Mouse (Mus musculus): Measurements from ENCODE around the gene Mrpl37. TPM values are rescaled to one million over a fixed set of nuclear protein-coding genes. Genes with fewer than 3 reads are reported as not detected.

Mrpl37 gene
- polyA plus RNA-seq (2012) = 52.5 and 69.3 TPM in 2 replicates

DNA sequence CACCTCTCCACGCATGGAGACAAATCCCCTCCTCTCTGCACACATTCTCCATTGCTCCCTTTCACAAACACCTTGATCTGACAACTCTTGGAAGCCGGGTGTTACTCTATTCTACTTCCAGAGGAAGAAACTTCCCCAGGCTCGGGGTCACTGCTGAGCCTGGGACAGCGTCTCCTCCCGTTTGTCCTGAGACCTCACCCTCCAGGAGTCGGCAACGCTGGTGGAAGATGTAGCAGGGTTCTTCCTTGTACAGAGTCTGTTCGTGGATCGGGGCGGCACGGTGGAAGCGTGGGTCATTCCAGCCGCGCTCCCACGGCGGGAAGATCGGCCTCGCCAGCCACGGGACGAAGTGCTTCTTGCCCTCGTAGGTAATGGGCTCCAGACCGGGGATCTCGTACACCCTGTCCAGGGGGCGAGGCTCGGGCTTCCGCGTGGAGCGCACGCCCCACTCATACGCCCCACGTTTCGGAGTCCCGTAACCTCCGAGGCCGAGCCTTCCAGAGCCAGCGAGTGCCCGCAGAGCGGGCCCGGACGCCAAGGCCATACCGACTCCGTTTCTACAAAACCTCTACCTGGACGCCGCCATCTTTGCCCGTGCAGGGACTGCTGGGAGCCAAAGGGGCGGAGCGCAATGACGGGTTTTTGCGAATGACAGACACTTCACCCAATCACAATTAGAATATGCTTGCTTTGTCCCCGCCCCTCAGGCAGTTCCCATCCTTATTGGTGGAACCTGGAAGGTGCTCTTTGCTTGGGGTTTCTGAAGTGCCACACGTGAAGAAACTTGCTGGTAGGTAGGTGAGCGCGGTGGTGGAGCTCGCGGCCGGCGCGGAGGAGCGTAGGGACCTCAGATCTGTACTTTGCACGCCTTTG is at the start of gene Mrpl37, which contains the start of gene Cyb5rl:
TSS of gene Mrpl37 (minus strand) at position 617 of the 873 bp plus-strand sequence.
TSS of gene Cyb5rl (plus strand) at position 737 of the 873 bp plus-strand sequence.
- no peak for TF ChIP-seq GATA1 (IDR thresholded peaks at IDR 0.05; ENCODE audit: low read length)

DNA sequence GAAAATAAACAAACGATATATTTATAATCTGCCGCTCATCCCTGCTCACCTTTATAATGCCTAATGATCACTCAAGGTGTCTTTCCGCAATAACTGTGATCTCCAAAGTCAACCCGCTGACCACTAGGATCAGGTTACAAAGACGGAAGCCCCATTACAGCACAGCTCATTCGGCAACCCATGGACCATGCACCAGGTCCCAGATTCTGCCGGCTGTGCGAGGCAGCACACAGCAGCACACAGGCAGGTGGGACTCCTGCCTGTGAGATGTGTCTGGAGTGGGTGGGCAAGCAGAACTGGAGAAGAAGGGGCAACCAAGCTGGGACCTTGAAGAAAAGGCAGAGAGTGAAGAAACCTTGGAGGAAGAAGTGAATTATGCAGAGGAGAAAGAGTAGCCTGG is 47.6 kb upstream of the Mrpl37 start:
- no peak for TF ChIP-seq GATA1 (IDR thresholded peaks at IDR 0.05; ENCODE audit: low read length)

DNA sequence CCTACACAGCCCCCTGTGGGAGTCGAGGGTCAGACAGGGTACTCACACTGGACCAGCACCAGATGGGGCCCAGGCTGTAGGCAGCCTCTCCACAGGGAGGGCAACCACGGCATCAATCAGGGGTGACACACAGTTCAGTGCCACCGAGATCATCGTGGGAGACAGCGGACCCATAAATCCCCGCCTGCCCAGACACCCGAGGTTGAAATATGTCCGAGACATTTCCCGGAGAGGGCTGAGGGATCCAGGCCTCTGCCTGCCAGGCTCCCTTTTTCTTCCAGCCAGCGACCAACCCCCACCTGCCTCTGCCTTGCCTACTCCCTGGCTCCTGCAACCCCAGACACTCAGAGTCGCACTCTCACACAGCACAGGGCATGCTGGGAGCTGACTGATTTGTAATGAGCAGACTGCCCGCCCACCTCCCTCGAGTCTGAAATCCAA is 41.6 kb upstream of the Mrpl37 start:
- TF ChIP-seq GATA1 (IDR thresholded peaks at IDR 0.05; ENCODE audit: low read length) = no peak

DNA sequence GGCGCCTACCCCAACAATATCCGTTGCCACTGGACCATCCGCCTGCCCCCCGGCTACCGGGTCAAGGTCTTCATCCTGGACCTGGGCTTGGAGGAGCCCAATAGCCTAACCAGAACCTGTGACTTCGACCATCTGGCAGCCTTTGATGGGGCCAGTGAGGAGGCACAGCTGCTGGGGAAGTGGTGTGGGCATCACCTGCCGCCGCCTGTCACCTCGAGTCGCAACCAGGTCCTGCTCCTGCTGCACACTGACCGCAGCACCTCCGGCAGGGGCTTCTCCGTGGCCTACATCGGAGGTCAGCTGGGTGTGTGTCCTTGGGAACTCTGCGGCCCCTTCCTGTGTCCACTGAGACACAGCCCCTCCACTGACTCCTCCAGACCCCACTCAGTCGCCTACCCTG is 40.1 kb upstream of the Mrpl37 start:
- no peak for TF ChIP-seq GATA1 (IDR thresholded peaks at IDR 0.05; ENCODE audit: low read length)

DNA sequence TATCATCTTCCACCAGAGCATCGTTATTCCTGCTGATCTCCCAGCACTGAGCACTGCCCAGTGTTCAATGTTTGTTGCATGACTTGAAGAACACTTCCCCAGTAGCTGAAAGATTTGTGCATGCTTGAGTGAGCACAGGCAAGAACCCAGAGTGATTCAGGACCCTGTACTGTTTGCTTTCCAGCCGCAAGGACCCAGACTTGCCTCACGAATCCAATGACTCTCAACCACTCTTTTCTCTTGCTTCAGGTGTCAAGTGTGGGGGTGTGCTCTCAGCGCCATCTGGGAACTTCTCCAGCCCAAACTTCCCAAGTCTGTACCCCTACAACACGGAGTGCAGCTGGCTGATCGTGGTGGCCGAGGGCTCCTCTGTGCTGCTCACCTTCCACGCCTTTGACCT is 35.6 kb upstream of the Mrpl37 start:
- TF ChIP-seq GATA1 (IDR thresholded peaks at IDR 0.05; ENCODE audit: low read length) = no peak

DNA sequence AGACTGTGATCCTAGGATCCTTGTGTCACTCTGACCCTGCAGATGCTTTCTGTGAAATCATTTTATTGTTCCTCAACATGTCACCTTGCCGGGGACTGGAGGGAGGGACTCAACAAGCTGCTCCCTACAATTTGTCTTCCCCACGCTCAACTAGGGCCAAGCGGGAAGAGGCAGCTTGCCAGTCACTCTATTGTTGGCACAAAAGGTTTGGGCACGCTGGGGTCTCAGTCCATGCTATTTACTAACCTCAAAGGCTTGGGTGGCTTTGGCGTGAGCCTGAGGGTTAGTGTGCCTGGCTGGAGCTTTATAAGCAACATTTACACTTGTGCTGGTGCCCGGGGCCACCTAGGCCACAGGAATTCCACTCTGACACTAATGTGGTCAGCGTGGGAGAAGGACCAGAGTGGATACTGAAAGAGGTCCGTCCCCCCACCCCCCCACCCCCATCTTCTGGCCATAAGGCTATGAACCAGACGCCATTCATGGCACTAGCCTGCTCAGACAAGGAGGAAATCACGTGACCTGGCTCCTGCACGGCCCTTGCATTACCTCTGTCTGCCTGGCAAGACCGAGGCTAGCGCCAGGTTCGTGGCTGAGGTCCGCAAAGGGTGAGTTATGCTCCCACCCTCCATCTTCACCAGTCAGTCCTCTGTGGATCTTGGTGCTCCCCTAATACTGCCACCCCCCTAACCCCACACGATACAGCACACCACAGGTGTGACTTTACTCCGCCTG is 32.3 kb upstream of the Mrpl37 start:
- no peak for TF ChIP-seq GATA1 (IDR thresholded peaks at IDR 0.05; ENCODE audit: low read length)

DNA sequence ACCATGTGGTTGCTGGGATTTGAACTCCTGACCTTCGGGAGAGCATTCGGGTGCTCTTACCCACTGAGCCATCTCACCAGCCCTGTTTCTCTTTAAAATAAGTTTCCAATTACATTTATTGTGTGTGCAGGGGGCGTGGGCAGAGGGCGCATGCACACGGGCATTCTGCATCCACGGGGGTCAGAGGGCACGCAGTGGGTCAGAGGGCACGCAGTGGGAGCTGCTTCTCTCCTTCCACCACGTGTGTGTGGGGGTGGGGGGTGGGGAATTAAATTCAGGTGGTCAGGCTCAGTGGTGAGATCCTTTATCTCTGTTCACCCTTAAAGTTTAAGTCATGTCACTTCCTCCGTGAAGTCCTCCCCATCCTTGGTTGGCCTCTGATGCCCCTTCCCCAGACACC is 31.7 kb upstream of the Mrpl37 start:
- no peak for TF ChIP-seq GATA1 (IDR thresholded peaks at IDR 0.05; ENCODE audit: low read length)

DNA sequence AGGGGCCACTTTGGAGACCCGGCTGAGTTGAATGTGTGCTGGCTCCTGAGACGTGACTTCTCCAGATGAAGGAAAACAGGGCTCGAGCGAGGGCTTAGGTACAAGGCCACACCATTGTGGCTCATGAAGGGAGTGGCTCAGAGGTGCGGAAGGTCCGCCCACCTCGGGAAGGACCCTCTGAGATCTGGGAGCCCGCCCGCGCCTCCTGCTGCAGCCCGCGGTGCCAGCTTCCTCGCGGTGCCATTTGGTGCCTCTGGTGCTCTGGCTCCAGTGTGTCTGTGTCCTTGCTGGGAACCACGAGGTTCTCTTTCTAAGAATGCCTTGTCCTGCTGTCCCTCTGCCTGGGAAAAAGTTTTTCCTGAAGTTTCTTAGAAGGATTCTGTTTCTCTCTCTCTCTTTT is 31.2 kb upstream of the Mrpl37 start:
- no peak for TF ChIP-seq GATA1 (IDR thresholded peaks at IDR 0.05; ENCODE audit: low read length)

DNA sequence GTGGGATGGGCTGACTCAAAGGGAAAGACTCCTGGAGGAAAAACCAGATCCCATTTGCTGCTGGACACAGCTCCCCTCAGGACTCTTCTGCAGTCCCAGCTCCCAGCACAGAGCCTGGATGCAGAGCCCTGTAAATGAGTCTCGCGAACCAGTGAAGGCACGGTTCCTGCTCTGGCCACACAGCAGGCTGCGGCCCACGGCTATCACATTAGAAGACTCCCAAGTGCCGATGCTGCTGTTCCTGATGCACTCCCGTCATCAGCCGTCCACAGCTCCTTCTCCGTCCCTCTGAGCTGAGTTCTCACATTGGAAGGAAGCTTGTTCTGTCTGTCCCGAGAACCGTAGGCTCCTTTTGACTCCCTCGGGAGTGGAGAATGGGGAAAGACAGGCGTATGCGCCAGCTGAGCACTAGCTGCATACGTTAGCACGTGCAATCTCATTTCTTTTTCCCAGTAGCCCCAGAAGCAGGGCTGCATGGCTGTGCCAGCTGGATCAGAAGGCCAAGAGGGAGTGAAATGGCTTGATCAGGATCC is 30.2 kb upstream of the Mrpl37 start, which contains the start of gene Cdcp2:
TSS of gene Cdcp2 (plus strand) at position 51 of the 533 bp plus-strand sequence.
- TF ChIP-seq GATA1 (IDR thresholded peaks at IDR 0.05; ENCODE audit: low read length) = no peak

DNA sequence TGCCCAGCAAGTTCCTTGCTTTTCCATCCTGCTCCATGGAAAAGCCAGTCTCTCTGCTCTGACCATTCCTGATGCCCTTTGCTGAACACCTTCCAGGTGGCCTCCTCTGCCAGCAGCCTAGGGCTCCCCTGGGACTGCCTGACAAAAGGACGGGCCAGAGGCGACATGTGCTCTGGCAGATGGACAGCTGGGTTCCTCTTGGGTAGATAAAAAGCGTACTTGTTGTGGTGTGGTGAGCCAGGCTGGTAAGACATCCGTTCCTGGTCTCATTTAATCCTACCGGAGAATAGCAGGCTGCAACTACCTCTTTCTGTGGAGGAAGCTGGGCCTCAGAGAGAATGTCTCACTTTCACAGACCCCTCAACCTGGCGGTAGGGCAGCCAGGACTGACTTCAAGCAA is 29.4 kb upstream of the Mrpl37 start:
- TF ChIP-seq GATA1 (IDR thresholded peaks at IDR 0.05; ENCODE audit: low read length) = no peak

DNA sequence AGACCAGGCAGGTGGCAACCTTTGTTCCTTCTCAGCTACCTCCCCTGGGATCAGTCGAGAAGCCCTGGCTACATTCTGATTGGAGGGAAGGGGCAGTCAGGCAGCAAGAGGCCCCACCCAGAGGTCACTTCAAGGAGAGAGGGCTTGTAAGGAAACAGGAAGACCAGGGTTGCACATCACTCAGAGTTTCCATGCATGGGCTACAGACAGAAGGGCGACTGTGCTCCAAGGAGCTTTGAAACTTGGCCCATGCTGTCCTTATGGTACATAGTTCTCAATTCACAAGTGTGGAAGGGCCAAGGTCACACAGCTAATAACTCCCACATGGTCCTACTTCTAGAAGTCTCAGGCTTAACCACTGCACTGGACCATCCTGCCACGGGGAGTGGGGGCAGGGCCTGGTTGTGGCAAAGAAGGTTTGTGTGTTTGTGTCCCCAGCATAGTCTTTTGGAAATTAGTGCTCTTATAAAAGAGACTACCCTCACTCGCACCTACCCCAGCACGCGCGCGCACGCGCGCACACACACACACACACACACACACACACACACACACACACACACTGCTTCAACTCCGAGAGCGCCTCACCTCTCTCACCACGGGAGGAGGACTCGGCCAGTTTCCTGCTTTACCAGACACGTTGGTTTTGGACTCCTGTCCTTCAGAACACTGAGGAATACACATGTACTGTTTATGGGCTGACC is 28.0 kb upstream of the Mrpl37 start:
- no peak for TF ChIP-seq GATA1 (IDR thresholded peaks at IDR 0.05; ENCODE audit: low read length)

DNA sequence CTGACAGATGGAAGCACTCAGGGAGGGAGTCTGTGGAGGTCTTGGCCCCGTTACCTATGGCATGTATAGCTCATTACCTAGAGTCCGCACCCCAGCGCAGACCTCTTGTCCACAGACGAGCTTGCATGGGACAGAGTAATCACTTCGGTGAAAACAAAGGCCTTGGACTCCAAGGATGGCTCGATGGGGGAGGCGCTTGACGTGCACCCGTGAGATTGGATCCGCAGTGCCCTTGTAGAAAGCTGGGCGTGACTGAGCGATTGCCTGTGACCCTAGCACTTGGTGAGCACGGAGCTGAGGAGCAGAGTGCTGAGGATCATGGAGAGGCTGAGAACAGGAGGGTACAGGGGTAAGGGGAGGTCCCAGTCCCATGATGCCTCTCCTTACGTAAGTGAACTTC is 25.0 kb upstream of the Mrpl37 start:
- no peak for TF ChIP-seq GATA1 (IDR thresholded peaks at IDR 0.05; ENCODE audit: low read length)

DNA sequence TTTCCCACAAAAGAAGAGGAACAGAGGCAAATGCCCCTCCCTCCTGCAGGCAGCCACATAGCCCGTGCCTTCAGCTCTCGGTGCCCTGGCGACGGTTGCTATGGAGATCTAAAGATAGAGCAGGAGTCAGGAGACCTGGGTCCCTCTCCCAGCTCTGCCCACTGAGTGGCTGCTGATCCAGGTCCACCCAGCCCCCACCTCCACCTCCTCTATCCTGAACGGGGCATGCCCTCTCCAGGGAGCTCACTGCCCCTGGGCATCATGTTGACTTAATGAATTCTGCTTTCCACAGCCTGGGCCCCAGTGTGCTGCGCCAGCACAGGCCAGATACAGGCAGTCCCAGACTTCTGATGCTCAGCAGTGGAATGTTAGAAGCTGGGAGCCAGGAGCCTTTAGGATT is 18.2 kb upstream of the Mrpl37 start:
- no peak for TF ChIP-seq GATA1 (IDR thresholded peaks at IDR 0.05; ENCODE audit: low read length)

DNA sequence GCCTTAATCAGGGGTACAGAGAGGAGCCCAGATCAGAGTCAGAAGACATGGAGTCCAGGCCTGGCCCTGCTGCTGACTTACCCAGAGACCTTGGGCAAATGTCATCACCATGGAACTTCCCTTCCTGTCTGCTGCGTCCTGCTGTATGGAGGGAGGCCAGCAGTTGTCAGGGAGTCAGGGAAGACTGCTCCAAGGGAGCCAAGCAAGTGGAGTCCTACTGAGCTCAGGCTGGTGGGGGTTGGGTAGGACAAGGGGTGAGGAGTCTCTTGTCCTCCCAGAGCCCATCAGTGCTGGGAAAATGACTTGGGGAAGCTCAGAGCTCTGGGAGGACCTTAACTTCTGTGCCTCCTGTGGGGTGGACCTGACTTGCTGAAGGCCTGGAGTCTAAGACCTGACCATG is 17.7 kb upstream of the Mrpl37 start:
- TF ChIP-seq GATA1 (IDR thresholded peaks at IDR 0.05; ENCODE audit: low read length) = no peak

DNA sequence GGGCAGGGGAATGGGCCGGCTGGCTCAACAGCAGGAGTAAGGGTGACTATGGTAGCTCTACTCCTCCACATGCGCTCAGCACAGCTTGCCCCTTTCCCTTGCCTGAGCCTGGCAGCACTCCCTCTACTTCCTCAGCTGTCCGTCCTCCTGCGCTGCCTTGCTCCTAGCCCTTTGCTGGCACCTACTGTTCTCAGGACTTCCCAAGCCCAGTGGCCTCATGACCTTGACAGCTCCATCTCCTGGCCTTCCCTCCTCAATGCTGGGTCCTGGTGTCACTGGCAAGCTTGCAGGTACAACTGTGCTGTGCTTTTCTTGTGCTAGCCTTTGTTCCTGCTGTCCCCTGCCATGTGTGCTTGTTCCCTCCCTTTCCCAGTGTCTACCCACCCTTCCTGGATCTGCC is 16.5 kb upstream of the Mrpl37 start:
- no peak for TF ChIP-seq GATA1 (IDR thresholded peaks at IDR 0.05; ENCODE audit: low read length)

DNA sequence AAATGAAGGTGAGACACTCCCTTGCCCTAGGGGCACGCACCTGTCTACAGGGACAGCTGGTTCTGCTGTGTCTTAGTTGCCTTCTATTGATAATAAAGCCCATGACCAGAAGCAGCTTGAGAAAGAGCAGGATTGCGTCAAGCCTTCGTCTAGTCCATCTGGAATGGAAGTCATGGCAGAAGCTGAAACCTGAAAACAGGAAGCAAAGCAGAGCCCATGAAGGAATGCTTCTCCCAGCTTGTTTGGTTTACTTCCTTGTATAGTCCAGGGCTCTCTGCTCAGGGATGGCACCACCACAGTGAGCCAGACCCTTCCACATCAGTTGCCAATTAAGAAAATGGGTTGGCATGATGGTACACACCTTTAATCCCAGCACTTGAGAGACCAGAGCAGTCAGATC is 15.5 kb upstream of the Mrpl37 start:
- no peak for TF ChIP-seq GATA1 (IDR thresholded peaks at IDR 0.05; ENCODE audit: low read length)
